Mouse (Mus musculus) embryonic facial prominence, embryonic 11.5 days (tissue): ENCODE data around the gene Opa1. TPM values are rescaled to one million over a fixed set of nuclear protein-coding genes. Genes with fewer than 3 reads are reported as not detected.

Source experiments
- ATAC-seq: fragments of 200-750 bp; cut with Nextera tagmentation; replicated peaks from 2 replicates; pipeline ENCODE4 v1.8.0; 2017; ENCODE audit warnings: low read depth; ENCODE audit not compliant: insufficient number of reproducible peaks, low FRiP score, low TSS enrichment
- DNase-seq: peaks from one replicate; pipeline ENCODE4 v3.0.0-alpha.2; 2015; ENCODE audit warnings: low spot score
- H3K27ac ChIP-seq: fragments of 300-500 bp; sonication (generic); replicated peaks from 2 replicates; pipeline ENCODE4 v1.5.1; 2014; ENCODE audit warnings: mild to moderate bottlenecking, low read depth, low read length, control low read depth
- H3K27me3 ChIP-seq: fragments of 300-500 bp; sonication (generic); 2 replicates; pipeline ENCODE4 v1.6.1; 2014; ENCODE audit warnings: mild to moderate bottlenecking, low read length, moderate library complexity, mixed read lengths; ENCODE audit not compliant: control insufficient read depth, insufficient read depth
- H3K36me3 ChIP-seq: fragments of 300-500 bp; sonication (generic); replicated peaks from 2 replicates; pipeline ENCODE4 v1.6.1; 2014; ENCODE audit warnings: low read depth, mild to moderate bottlenecking, low read length, moderate library complexity, mixed read lengths; ENCODE audit not compliant: control insufficient read depth, insufficient read depth
- H3K4me1 ChIP-seq: fragments of 300-500 bp; sonication (generic); 2 replicates; pipeline ENCODE4 v1.6.1; 2014; ENCODE audit warnings: low read length, mixed read lengths; ENCODE audit not compliant: control insufficient read depth, insufficient read depth
- H3K4me2 ChIP-seq: fragments of 300-500 bp; sonication (generic); 2 replicates; pipeline ENCODE4 v1.6.1; 2014; ENCODE audit warnings: low read depth, mild to moderate bottlenecking, control low read depth, low read length, moderate library complexity
- H3K4me3 ChIP-seq: fragments of 300-500 bp; sonication (generic); 2 replicates; pipeline ENCODE4 v1.5.1; 2014; ENCODE audit warnings: low read depth, low read length, control low read depth
- H3K9ac ChIP-seq: fragments of 300-500 bp; sonication (generic); replicated peaks from 2 replicates; pipeline ENCODE4 v1.6.1; 2014; ENCODE audit warnings: mild to moderate bottlenecking, control low read depth, low read length
- H3K9me3 ChIP-seq: fragments of 300-500 bp; sonication (generic); replicated peaks from 2 replicates; pipeline ENCODE4 v1.6.1; 2016; ENCODE audit warnings: mild to moderate bottlenecking, low read length, inconsistent platforms, mixed read lengths; ENCODE audit not compliant: control insufficient read depth
- whole genome bisulfite sequencing: fragments of 180-500 bp; shearing (Covaris S2); extraction: QIAGEN DNeasy Blood & Tissue Kit; methylation state at CpG from one replicate; pipeline ENCODE4 v1.1.7; 2014; 5-methylcytosine and 5-hydroxymethylcytosine counted together
- polyA plus RNA-seq: library from polyadenylated mRNA; unstranded; fragments of >200 nt; fragmentation: Nextera tagmentation; extraction: Ambion mirVana; gene quantifications from 2 replicates; pipeline ENCODE4 v1.2.1, GENCODE M21; 2014

Gene Opa1
- polyA plus RNA-seq, 1 experiment from 2014 or later: 52.0 TPM

DNA sequence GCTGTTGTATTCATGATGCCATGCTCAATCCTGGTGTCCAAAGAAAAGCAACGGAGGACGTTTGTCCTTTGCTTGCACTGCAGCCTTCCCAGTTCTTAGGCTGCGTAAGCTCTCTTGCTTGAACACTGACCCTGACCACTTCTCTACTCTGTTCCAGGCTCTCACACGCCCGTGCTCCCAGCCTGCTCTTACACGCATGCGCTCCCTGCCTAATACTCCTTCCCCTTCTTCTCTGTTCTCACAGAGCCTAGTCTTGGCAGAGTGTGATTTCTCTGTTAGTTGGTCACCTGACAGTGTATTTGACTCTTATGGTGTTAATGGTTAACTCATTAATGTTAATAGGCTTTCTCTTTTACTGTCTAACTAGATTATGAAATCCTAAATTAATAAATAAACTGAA lies 28.0 kb downstream of the Opa1 start:
- Histone ChIP-seq H3K27me3 (no peaks in the 10 kb centered on the region), H3K4me1 (no peaks in the 10 kb centered on the region), H3K9ac (no peak overlapping the region), H3K36me3 (peaks cover 5% of the 10 kb centered on the region), H3K4me3 (no peak overlapping the region), H3K4me2 (no peak overlapping the region), H3K9me3 (no peaks in the 10 kb centered on the region), H3K27ac (no peak overlapping the region)
- ATAC-seq (no peak), DNase-seq (no peak)
- WGBS: 89% methylated on average over 7 of the region's 7 CpGs

DNA sequence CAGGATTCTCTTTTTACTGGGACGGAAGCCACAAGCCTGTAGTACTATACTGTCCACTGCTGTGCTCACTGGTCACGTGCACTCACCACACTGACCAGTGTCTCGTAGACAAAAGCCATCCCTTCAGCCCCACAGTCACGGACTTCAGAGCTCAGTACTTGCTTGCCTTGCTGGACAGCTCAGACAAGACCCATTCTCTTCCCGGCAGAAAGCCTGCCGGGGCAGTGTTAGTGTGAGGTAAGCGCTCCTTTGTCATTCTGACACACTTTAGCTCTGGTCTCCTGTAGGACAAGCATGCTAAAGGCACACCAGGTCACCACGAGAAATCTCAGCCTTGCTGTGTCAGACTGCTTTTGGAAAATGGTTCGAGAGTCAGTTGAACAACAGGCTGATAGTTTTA lies 35.6 kb downstream of the Opa1 start:
- peaks cover 2% of the 10 kb centered on the region for H3K36me3 ChIP-seq
- no peak for ATAC-seq
- DNase-seq: no peak

DNA sequence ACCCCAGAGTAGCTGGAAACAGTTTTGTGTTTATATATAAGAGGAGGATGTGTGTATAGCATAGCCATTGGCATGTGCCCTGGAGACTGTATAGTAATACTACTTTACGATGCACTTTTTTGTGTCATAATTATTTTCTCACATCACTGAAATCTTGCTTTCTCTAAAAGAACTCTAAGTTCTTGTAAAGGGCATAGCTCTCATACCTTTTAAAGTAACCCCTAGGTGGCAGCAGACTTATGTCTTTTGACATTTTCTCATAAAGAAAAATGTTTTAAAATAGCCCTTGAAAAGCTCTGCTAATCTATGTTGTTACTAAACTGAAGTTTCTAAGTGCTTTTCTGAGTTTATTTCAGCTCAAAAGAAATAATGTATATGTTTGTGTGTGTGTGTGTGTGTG lies 49.9 kb downstream of the Opa1 start:
- DNase-seq (peak; percentile 90), ATAC-seq (no peak)
- Histone ChIP-seq H3K4me1 (no peaks in the 10 kb centered on the region), H3K36me3 (no peaks in the 10 kb centered on the region; the same call in none of the 2 replicates), H3K9me3 (no peaks in the 10 kb centered on the region), H3K27ac (no peak overlapping the region), H3K4me2 (no peak overlapping the region), H3K9ac (no peak overlapping the region), H3K4me3 (no peak overlapping the region), H3K27me3 (no peaks in the 10 kb centered on the region)
- 74% methylated on average over 1 of the region's 1 CpGs for WGBS

More for the DNA sequence above, 35.6 kb downstream of the Opa1 start:
- H3K4me2 ChIP-seq: no peak overlapping the region
- WGBS: 87% methylated on average over 9 of the region's 9 CpGs
- no peak overlapping the region for H3K27ac ChIP-seq
- H3K9ac ChIP-seq: no peak overlapping the region
- no peak overlapping the region for H3K4me3 ChIP-seq
- H3K27me3 ChIP-seq: no peaks in the 10 kb centered on the region
- no peaks in the 10 kb centered on the region for H3K4me1 ChIP-seq
- H3K9me3 ChIP-seq: no peaks in the 10 kb centered on the region

DNA sequence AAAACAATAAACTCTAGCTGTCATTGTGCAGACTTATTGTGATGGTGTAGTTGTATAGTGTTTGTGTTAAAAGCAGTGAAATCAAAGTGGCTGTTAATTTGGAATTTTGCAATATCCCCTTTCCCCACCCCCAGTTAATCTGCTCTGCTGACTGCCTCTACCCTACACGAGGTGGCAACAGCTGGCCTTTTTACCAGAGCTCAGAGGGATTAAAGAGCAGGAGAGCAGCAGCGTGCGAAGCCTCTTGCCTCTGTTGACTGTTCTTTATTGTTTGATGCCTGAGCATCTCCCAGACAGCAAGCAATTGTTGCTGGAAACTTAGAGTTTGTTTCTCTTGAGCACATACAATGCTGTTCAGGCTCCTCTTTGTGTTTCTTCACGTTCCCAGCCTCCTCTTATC lies 56.6 kb downstream of the Opa1 start:
- H3K27me3 ChIP-seq: no peaks in the 10 kb centered on the region
- ATAC-seq (no peak), DNase-seq (peak; percentile 22)
- no peak overlapping the region for H3K4me2 ChIP-seq
- H3K4me3 ChIP-seq: no peak overlapping the region
- H3K27ac ChIP-seq: no peak overlapping the region
- H3K9ac ChIP-seq: no peak overlapping the region
- H3K9me3 ChIP-seq: no peaks in the 10 kb centered on the region
- 27% methylated on average over 4 of the region's 4 CpGs for WGBS
- H3K36me3 ChIP-seq: no peaks in the 10 kb centered on the region; the same call in 1 of the 2 replicates
- H3K4me1 ChIP-seq: no peaks in the 10 kb centered on the region

DNA sequence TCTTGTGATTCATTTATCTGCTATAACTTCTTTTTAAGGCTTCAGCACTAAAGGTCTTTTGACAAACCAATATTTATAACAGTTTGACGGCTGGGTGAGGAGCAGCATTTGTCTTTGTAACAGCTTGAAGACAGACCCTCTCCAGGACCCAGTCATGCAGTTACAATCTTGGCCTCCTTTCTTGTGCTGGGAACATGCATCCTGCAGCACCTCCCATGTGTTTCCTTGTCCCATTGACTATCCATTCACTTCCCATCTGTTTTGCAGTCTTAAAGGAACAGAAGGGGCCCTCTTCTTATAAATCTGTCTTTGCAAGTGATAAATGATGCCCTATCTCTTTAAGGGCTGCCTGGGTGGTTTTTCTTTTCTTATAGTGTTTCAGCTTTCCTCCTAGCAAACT lies 63.2 kb downstream of the Opa1 start:
- no peak overlapping the region for H3K9ac ChIP-seq
- no peak overlapping the region for H3K4me2 ChIP-seq
- H3K27me3 ChIP-seq: no peaks in the 10 kb centered on the region
- H3K9me3 ChIP-seq: no peaks in the 10 kb centered on the region
- no peaks in the 10 kb centered on the region for H3K4me1 ChIP-seq
- no peak overlapping the region for H3K27ac ChIP-seq
- no peaks in the 10 kb centered on the region for H3K36me3 ChIP-seq
- DNase-seq: no peak
- 67% methylated on average over 1 of the region's 1 CpGs for WGBS
- ATAC-seq: no peak
- H3K4me3 ChIP-seq: no peak overlapping the region

DNA sequence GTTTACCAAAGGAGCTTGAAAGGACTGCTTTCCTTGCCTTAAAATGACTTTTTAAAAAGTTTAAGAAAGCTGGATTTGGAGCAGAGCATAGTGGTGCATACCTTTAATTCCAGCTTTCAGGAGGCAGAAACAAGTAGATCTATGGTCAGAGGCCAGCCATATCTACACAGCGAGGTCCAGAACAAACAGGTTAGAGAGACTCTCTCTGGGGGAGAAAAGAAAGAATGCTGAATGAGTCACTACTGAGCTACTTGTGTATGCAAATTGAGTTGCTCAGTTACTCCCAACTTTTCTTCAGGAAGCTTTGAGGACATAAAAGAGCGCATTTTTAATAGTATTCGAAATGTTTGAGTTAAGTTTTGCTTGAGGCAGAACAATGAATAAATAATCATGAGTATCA lies 65.7 kb downstream of the Opa1 start:
- H3K9me3 ChIP-seq: no peaks in the 10 kb centered on the region
- no peak overlapping the region for H3K9ac ChIP-seq
- no peak overlapping the region for H3K27ac ChIP-seq
- 91% methylated on average over 3 of the region's 3 CpGs for WGBS
- H3K27me3 ChIP-seq: no peaks in the 10 kb centered on the region
- H3K36me3 ChIP-seq: peaks cover 3% of the 10 kb centered on the region; the same call in 1 of the 2 replicates
- no peaks in the 10 kb centered on the region for H3K4me1 ChIP-seq
- no peak overlapping the region for H3K4me2 ChIP-seq
- no peak overlapping the region for H3K4me3 ChIP-seq
- no peak for DNase-seq
- ATAC-seq: no peak

DNA sequence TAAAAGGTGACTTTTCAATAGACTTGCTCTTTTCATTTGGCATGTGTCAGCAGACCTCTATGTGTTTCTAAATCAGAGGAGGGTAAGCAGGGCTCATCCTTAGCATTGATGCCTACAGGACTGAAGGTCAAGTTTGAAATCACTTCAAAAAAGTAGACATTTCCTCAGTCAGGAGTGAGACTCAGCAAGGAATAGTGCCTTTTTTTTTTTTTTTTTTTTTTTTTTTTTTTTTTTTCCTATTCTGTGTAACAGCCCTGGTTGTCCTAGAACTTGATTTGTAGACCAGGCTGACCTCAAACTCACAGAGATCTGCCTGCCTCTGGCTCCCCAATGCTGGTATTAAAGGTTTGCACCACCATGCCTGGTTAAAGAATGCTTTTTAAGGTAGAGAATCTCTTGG lies 67.1 kb downstream of the Opa1 start:
- Histone ChIP-seq H3K9me3 (no peaks in the 10 kb centered on the region), H3K27ac (no peak overlapping the region), H3K27me3 (no peaks in the 10 kb centered on the region), H3K36me3 (peaks cover 3% of the 10 kb centered on the region; the same call in 1 of the 2 replicates), H3K9ac (no peak overlapping the region), H3K4me3 (no peak overlapping the region), H3K4me2 (no peak overlapping the region), H3K4me1 (no peaks in the 10 kb centered on the region)
- ATAC-seq (no peak), DNase-seq (no peak)

DNA sequence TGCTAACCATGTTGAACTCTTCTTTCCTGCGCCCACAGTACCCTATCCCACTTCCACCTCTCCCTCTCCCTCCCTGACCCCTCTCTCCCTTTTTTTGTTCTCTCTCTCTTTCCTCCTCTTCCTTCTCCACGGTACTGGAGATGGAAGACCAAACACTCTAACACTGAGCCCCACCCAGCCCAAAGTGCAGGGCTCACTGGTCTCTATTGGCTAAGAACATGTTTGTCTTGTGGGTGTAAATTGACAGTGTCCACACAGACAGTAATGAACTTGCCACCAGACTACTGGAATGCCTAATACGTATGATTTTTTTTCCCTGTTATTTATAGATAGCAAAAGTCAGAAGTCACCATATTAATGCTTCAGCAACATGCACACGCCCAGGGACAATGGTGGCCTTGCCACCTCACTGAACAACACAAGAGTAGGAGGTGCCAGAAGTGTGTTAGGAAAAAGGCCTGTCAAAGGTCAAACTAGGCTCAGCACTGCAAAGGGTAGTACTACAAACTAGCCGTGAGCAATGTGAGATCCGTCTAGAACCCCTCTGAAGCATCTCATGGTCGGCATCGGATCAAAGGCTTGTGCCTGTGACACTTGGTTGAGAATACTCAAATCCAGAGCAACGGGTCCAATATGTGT lies 77.2 kb downstream of the Opa1 start:
- Histone ChIP-seq H3K4me3 (no peak overlapping the region), H3K9me3 (no peaks in the 10 kb centered on the region), H3K4me2 (no peak overlapping the region), H3K27ac (no peak overlapping the region), H3K9ac (no peak overlapping the region), H3K27me3 (no peaks in the 10 kb centered on the region; the same call in 1 of the 2 replicates), H3K36me3 (no peaks in the 10 kb centered on the region), H3K4me1 (no peaks in the 10 kb centered on the region)
- DNase-seq (no peak), ATAC-seq (no peak)
- 82% methylated on average over 9 of the region's 9 CpGs for WGBS
